Mouse (Mus musculus) bone marrow macrophage, adult 2 months (primary cell): ENCODE results near the gene Fgfr2.

ENCODE experiments used
- CTCF ChIP-seq: IDR thresholded peaks from 2 replicates; pipeline ENCODE4 v1.5.1; 2012; ENCODE audit warnings: low read depth, mild to moderate bottlenecking, low read length, moderate library complexity
- POLR2A ChIP-seq: IDR thresholded peaks from 2 replicates; pipeline ENCODE4 v1.6.1; 2012; ENCODE audit warnings: mild to moderate bottlenecking, low read depth, low read length, borderline replicate concordance

DNA sequence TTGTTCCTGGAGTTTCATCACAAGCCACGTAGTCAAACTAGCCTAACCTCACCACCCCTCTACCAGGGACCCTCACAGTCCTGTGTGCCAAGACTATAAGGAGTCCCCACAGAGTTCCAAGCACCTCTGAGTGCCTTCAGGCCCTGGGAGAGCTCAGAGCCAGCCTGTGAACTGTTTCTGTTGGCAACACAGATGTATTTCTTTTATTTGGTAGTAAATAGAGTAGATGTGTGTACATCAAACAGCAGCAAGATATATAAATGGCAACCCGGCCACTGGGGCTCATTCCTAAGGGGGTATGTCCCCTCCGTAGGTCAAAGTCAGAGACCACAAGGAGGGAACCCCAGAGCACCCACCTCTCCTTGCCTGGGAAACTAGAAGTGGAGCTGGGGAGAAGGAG is 1574.7 kb downstream of the Fgfr2 start, which contains the start of gene Hmx2:
- TF ChIP-seq POLR2A (no peak), CTCF (no peak)
